18 mouse cellular contexts compared by ENCODE assay signal in the genomic region with DNA sequence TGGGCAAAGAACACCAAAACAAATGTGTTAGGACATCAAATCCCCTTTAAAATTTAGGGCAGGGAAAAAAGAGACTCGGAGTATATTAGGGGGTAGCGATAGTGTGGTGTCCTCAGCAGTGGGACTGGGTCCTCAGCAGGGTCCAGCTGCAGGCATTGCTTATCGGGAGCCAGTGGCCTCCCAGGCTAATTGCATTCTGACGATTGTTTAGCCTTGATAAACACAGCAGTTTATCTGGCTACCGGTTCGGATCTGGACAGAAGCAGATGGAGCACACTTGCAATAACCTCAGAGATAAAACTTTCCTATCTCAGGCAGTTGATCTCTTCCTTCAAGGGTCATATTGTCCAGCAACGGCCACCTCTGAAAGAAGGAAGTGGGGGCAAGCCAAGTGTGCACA.
DNase-seq lines count a peak whose midpoint lies in the region; ATAC-seq and TF ChIP-seq lines count a peak whose summit lies in the region.
"Had no signal": no experiment of that assay in that cellular context is flagged by ENCODE, and none has a peak within 500 bp of the region (broad histone marks: within the 10 kb centered on the region; RNA-seq: fewer than 3 reads in every experiment).

No protein-coding gene starts in this region.

- no peaks in the 10 kb centered on the region for H3K36me3 ChIP-seq in heart, embryonic 14.5 days (ENCODE audit: control insufficient read depth, insufficient read depth, low read length)
- peaks cover 0 to 5% of the 10 kb centered on the region in 2 experiments; a peak in 2 of 4 replicates for H3K36me3 ChIP-seq in MEL (ENCODE audit: control insufficient read depth in 1 of 2, insufficient read depth in 2 of 2, low read length in 2 of 2)
- no peaks in the 10 kb centered on the region for H3K36me3 ChIP-seq in liver, embryonic 11.5 days (ENCODE audit: control insufficient read depth, insufficient read depth, low read length)
- H3K36me3 ChIP-seq in forebrain, embryonic 16.5 days (ENCODE audit: control insufficient read depth, insufficient read depth), result no peaks in the 10 kb centered on the region
- no peaks in the 10 kb centered on the region for H3K36me3 ChIP-seq in kidney, embryonic 14.5 days (ENCODE audit: control insufficient read depth, insufficient read depth, low read length)
- H3K36me3 ChIP-seq: embryonic facial prominence, embryonic 12.5 days; midbrain, embryonic 10.5 days; neural tube, embryonic 12.5 days had no signal

- peak overlapping the region; percentile 34 to 69 for H3K27ac ChIP-seq in heart, embryonic 14.5 days (replicated peaks in 1 of 2; ENCODE audit: control insufficient read depth in 1 of 2, insufficient read depth in 1 of 2, low read depth in 2 of 2, low read length in 2 of 2)
- H3K27ac ChIP-seq in MEL (ENCODE audit: control insufficient read depth, low read depth, low read length), result no peak overlapping the region; the same call in 1 of the 2 replicates
- no peak overlapping the region for H3K27ac ChIP-seq in liver, embryonic 11.5 days (ENCODE audit: low read depth, low read length)
- no peak overlapping the region for H3K27ac ChIP-seq in forebrain, embryonic 16.5 days (ENCODE audit: low read length)
- H3K27ac ChIP-seq in kidney, embryonic 14.5 days (ENCODE audit: low read depth, low read length), result no peak overlapping the region
- H3K27ac ChIP-seq: embryonic facial prominence, embryonic 12.5 days; gastrocnemius, adult 2 months; midbrain, embryonic 10.5 days; neural tube, embryonic 12.5 days had no signal

- H3K9ac ChIP-seq in heart, embryonic 14.5 days (ENCODE audit: low read length), result no peak overlapping the region
- no peak overlapping the region for H3K9ac ChIP-seq in MEL (ENCODE audit: control insufficient read depth, low read depth, low read length, poor library complexity, severe bottlenecking)
- no peak overlapping the region for H3K9ac ChIP-seq in liver, embryonic 11.5 days (ENCODE audit: low read depth, low read length)
- H3K9ac ChIP-seq in forebrain, embryonic 16.5 days (replicated peaks; ENCODE audit: low read depth, low read length), result no peak overlapping the region
- no peak overlapping the region for H3K9ac ChIP-seq in kidney, embryonic 14.5 days (ENCODE audit: low read depth, low read length)
- H3K9ac ChIP-seq: embryonic facial prominence, embryonic 12.5 days; forebrain, postnatal 0 days; neural tube, embryonic 12.5 days had no signal

- no peak overlapping the region for H3K4me2 ChIP-seq in heart, embryonic 14.5 days (ENCODE audit: low read length)
- peak overlapping the region; percentile 21; the same call in 1 of the 2 replicates for H3K4me2 ChIP-seq in liver, embryonic 11.5 days
- H3K4me2 ChIP-seq in forebrain, embryonic 16.5 days (ENCODE audit: low read length), result no peak overlapping the region
- no peak overlapping the region for H3K4me2 ChIP-seq in kidney, embryonic 14.5 days (replicated peaks; ENCODE audit: low read depth, low read length)
- H3K4me2 ChIP-seq: embryonic facial prominence, embryonic 12.5 days; neural tube, embryonic 12.5 days had no signal

- H3K27me3 ChIP-seq in heart, embryonic 14.5 days (ENCODE audit: control insufficient read depth, insufficient read depth, low read length), result no peaks in the 10 kb centered on the region
- H3K27me3 ChIP-seq in MEL (ENCODE audit: control insufficient read depth in 1 of 2, insufficient read depth in 2 of 2, low read length in 2 of 2), result no peaks in the 10 kb centered on the region
- H3K27me3 ChIP-seq in liver, embryonic 11.5 days (replicated peaks; ENCODE audit: control insufficient read depth, insufficient read depth, low read length), result no peaks in the 10 kb centered on the region; the same call in 1 of the 2 replicates
- no peaks in the 10 kb centered on the region for H3K27me3 ChIP-seq in forebrain, embryonic 16.5 days (replicated peaks; ENCODE audit: control insufficient read depth, insufficient read depth, low read length)
- no peaks in the 10 kb centered on the region for H3K27me3 ChIP-seq in kidney, embryonic 14.5 days (ENCODE audit: control insufficient read depth, insufficient read depth, low read length)
- H3K27me3 ChIP-seq: embryonic facial prominence, embryonic 12.5 days; neural tube, embryonic 12.5 days had no signal

- no peak for DNase-seq in heart, postnatal 36 days
- no peak for DNase-seq in MEL (ENCODE audit: low read depth, low spot score)
- DNase-seq in liver, embryonic 11.5 days (ENCODE audit: low spot score), result no peak
- DNase-seq: cerebellum, adult 11-12 months; cerebellum, postnatal 36 days; forebrain, postnatal 0 days; gastrocnemius, adult 2 months; kidney, adult 8-10 months; kidney, postnatal 4 days; lung, postnatal 10 days; spleen, adult 18-20 months had no signal

- H3K9me3 ChIP-seq in heart, embryonic 14.5 days (ENCODE audit: control insufficient read depth, low read length), result no peaks in the 10 kb centered on the region
- no peaks in the 10 kb centered on the region for H3K9me3 ChIP-seq in MEL (replicated peaks; ENCODE audit: insufficient read depth, low read length)
- H3K9me3 ChIP-seq in liver, embryonic 11.5 days (ENCODE audit: control insufficient read depth, low read length), result no peaks in the 10 kb centered on the region
- no peaks in the 10 kb centered on the region for H3K9me3 ChIP-seq in forebrain, embryonic 16.5 days (ENCODE audit: control insufficient read depth, low read length)
- H3K9me3 ChIP-seq in kidney, embryonic 14.5 days (ENCODE audit: control insufficient read depth, low read length), result no peaks in the 10 kb centered on the region
- H3K9me3 ChIP-seq: embryonic facial prominence, embryonic 12.5 days; neural tube, embryonic 12.5 days had no signal

- intact Hi-C loops in heart, postnatal 36 days (cut with DNase I), result no loop called here

- H3K79me2 ChIP-seq in MEL (ENCODE audit: control insufficient read depth, insufficient read depth, low read length, poor library complexity), result no peaks in the 10 kb centered on the region

- no peak overlapping the region for H3K4me3 ChIP-seq in heart, embryonic 14.5 days (ENCODE audit: control insufficient read depth in 1 of 2, insufficient read depth in 1 of 2, low read depth in 1 of 2, low read length in 2 of 2)
- no peak overlapping the region for H3K4me3 ChIP-seq in MEL (ENCODE audit: control insufficient read depth in 1 of 2, insufficient read depth in 1 of 2, low read depth in 2 of 2, low read length in 2 of 2)
- no peak overlapping the region for H3K4me3 ChIP-seq in liver, embryonic 11.5 days (ENCODE audit: low read depth, low read length)
- no peak overlapping the region for H3K4me3 ChIP-seq in forebrain, embryonic 16.5 days (replicated peaks; ENCODE audit: low read length)
- H3K4me3 ChIP-seq in kidney, embryonic 14.5 days (ENCODE audit: low read length), result no peak overlapping the region
- H3K4me3 ChIP-seq: embryonic facial prominence, embryonic 12.5 days; gastrocnemius, adult 2 months; midbrain, embryonic 10.5 days; neural tube, embryonic 12.5 days had no signal

- no peak for TF ChIP-seq RAD21 in MEL (IDR thresholded peaks at IDR 0.05; ENCODE audit: low read depth, low read length)

- TF ChIP-seq CTCF in MEL (IDR thresholded peaks at IDR 0.05 in 2 of 3, conservative IDR thresholded peaks at IDR 0.05 in 1 of 3; ENCODE audit: control insufficient read depth in 1 of 3, insufficient read depth in 1 of 3, low read depth in 2 of 3, low read length in 3 of 3, poor library complexity in 1 of 3, severe bottlenecking in 1 of 3), result no peak

- TF ChIP-seq EP300 in MEL (IDR thresholded peaks at IDR 0.05; ENCODE audit: low read depth in 1 of 2, low read length in 2 of 2), result peak in 1 of 2 experiments; percentile 73; a peak in 3 of 4 replicates

- ATAC-seq in heart, embryonic 14.5 days (ENCODE audit: insufficient number of reproducible peaks, insufficient read depth, low FRiP score, low read depth), result 0 out of 2 replicates have a peak, but pooled peaks have one; percentile 38
- ATAC-seq in liver, embryonic 11.5 days (replicated peaks; ENCODE audit: low FRiP score), result peak; percentile 62
- peak; percentile 11 for ATAC-seq in megakaryocyte progenitor cell, adult 5-6 weeks (replicated peaks; ENCODE audit: poor library complexity)
- ATAC-seq in forebrain, embryonic 16.5 days, result no peak
- no peak for ATAC-seq in kidney, embryonic 14.5 days (ENCODE audit: low FRiP score, low TSS enrichment)
- ATAC-seq: forebrain, postnatal 0 days had no signal

- WGBS in heart, embryonic 14.5 days, result 20% methylated on average over 7 of the region's 7 CpGs
- 17% methylated on average over 7 of the region's 7 CpGs for WGBS in liver, embryonic 11.5 days
- WGBS in forebrain, embryonic 16.5 days, result 78% methylated on average over 7 of the region's 7 CpGs
- WGBS in kidney, embryonic 14.5 days, result 64% methylated on average over 7 of the region's 7 CpGs

- no peak for TF ChIP-seq POLR2A in MEL (IDR thresholded peaks at IDR 0.05; ENCODE audit: control insufficient read depth in 1 of 2, insufficient read depth in 1 of 2, low read depth in 1 of 2, low read length in 2 of 2, poor library complexity in 1 of 2)

- H3K4me1 ChIP-seq in heart, embryonic 14.5 days (ENCODE audit: control insufficient read depth in 2 of 2, insufficient read depth in 2 of 2, low read length in 2 of 2), result peaks cover 11 to 19% of the 10 kb centered on the region in 2 experiments
- peaks cover 0 to 12% of the 10 kb centered on the region in 2 experiments; a peak in 3 of 4 replicates for H3K4me1 ChIP-seq in MEL (ENCODE audit: control insufficient read depth in 1 of 2, insufficient read depth in 2 of 2, low read length in 2 of 2)
- peaks cover 12% of the 10 kb centered on the region for H3K4me1 ChIP-seq in liver, embryonic 11.5 days (replicated peaks; ENCODE audit: control insufficient read depth, insufficient read depth, low read length)
- H3K4me1 ChIP-seq in forebrain, embryonic 16.5 days (replicated peaks; ENCODE audit: control insufficient read depth, insufficient read depth, low read length), result peaks cover 20% of the 10 kb centered on the region
- H3K4me1 ChIP-seq in kidney, embryonic 14.5 days (ENCODE audit: control insufficient read depth, insufficient read depth, low read length), result no peaks in the 10 kb centered on the region
- H3K4me1 ChIP-seq: neural tube, embryonic 12.5 days had no signal

TF ChIP-seq in MEL, 35 proteins besides CTCF, POLR2A, EP300 and RAD21:
- TF ChIP-seq TCF12 (IDR thresholded peaks at IDR 0.05; ENCODE audit: low read depth, low read length) (peak; percentile 74; the same call in 1 of the 2 replicates), SMC3 (IDR thresholded peaks at IDR 0.05; ENCODE audit: low read depth, low read length) (no peak), GATA1 (IDR thresholded peaks at IDR 0.05; ENCODE audit: low read depth, low read length) (peak; percentile 48; the same call in 1 of the 2 replicates), ETS1 (IDR thresholded peaks at IDR 0.05; ENCODE audit: low read depth, low read length) (no peak), NRF1 (IDR thresholded peaks at IDR 0.05; ENCODE audit: insufficient read depth, low read depth, low read length, poor library complexity, severe bottlenecking) (no peak)
TF ChIP-seq in MEL: peak in this region for 2.

Comparison
In these comparisons a context has a peak if more than half of its experiments do, and no peak if none do; other contexts are left out.
1. ATAC-seq: peak in heart, embryonic 14.5 days (single experiment), liver, embryonic 11.5 days (single experiment) and megakaryocyte progenitor cell, adult 5-6 weeks (single experiment); none in forebrain, embryonic 16.5 days (single experiment) and kidney, embryonic 14.5 days (single experiment).
2. H3K27ac ChIP-seq: peak in heart, embryonic 14.5 days (2 of 2); none in MEL (single experiment), liver, embryonic 11.5 days (single experiment), forebrain, embryonic 16.5 days (single experiment) and kidney, embryonic 14.5 days (single experiment).